Mouse (Mus musculus) thymus, postnatal 0 days (tissue): ENCODE results near the gene Utrn. TPM values are rescaled to one million over a fixed set of nuclear protein-coding genes. Genes with fewer than 3 reads are reported as not detected.
"Not testable (repeated sequence)": the region's sequence is repeated elsewhere in the genome, so short reads cannot be mapped to it uniquely, and the experiment has no call there.

Experiments
- DNase-seq: peaks from one replicate; pipeline ENCODE4 v3.0.0-alpha.2; 2015; ENCODE audit warnings: low spot score
- polyA plus RNA-seq: library from polyadenylated mRNA; unstranded; fragments of >200 nt; fragmentation: Nextera tagmentation; extraction: Ambion mirVana; gene quantifications from 2 replicates; pipeline ENCODE4 v1.2.1, GENCODE M21; 2015

The Utrn gene
- polyA plus RNA-seq, 1 experiment from 2014 or later, result 84.8 TPM

- DNase-seq, result no peak
Observed at GRCm38 (mm10) chr10:12608634-12609033, 260.5 kb downstream of the Utrn start.

DNA sequence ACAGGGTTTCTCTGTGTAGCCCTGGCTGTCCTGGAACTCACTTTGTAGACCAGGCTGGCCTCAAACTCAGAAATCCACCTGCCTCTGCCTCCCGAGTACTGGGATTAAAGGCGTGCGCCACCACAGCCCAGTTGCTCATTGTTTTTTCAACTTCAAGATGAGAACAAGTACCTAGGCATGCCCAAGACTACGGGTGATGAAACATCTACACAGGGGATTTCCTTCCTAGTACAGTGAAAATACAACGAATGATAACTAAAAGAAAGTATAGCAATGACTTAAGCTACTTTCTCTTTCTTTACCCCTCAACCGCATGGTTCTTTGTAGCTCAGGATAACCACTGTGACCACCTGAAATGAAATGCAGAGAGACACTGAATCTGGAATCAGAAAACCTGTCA, 262.0 kb downstream of the Utrn start:
- not testable (repeated sequence) for DNase-seq

DNA sequence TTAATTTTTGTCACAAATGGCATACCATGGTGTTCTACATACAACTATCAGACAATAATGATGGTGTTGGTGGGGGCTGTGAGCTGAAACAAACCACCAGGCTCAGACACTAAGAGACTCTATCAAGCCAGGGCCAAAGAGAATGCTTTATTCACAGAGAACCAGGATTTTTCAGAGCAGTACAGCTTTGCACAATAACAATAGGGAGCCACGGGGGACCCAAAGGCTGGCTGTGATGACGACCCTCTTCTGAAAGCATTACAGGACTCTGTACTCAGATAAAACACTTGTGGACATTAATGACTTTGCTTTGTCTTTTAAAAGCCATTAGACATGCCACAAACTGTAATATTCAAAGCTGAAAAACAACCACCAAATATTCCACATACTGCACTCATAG, 273.8 kb downstream of the Utrn start:
- no peak for DNase-seq

GRCm38 (mm10) chr10:12594958-12595357, 274.2 kb downstream of the Utrn start:
- DNase-seq, result no peak

DNA sequence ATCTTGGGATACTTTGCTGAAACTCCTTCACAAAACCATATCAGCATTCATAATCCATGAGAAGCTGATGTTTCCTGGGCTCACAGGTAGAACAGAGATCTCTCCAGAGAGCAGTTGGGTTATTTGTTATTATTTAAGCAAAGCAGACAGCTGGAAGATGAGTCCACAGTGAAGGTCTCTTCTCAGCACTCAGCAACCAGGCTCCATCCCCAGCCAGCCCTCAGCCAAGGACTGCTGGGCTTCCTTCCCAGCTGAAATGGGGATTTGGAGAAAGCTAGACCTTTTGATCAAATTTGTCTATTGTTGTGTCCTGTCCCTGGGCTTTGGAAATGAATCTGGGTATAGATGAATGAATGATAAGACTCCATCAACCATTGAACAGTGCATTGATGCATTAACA, 276.1 kb downstream of the Utrn start:
- DNase-seq, result no peak

DNA sequence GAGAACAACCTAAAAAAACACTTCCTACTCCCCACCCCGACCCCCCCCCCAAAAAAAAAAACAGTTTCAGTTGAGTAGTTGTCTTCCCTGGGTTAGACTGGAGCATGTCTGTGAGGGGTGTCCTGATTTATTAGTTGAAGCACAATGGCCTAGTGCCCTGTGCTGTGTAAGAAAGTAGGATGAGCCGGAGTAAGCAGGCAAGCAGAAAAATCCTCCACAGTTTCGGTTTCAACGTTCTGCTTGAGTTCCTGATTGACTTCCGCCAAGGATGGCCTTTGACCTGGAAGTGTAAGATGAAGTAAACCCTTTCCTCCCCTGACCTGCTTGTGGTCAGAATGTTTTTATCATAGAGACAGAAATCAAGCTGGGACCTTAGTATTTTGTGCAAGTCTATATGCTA, 277.2 kb downstream of the Utrn start:
- no peak for DNase-seq

DNA sequence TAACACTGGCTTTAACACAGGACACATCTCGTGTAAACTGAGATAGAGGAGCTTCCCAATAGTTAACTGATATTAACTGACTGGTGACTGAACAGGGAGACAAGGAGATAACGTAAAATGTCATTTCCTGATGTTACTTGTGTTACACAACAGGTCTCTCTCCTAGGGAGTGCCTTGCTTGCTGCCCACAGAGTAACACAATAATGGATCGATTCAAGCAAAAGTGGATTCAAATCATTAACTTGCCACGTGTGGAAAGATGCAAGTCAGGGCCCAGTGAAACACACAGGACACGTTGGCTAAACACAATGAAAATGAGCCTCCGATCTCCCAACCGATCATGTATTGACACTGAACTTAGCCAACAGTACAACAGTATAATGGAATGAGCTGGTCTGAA, 281.1 kb downstream of the Utrn start:
- no peak for DNase-seq

- DNase-seq, result no peak
Observed at GRCm38 (mm10) chr10:12587318-12587717, 281.8 kb downstream of the Utrn start.

DNA sequence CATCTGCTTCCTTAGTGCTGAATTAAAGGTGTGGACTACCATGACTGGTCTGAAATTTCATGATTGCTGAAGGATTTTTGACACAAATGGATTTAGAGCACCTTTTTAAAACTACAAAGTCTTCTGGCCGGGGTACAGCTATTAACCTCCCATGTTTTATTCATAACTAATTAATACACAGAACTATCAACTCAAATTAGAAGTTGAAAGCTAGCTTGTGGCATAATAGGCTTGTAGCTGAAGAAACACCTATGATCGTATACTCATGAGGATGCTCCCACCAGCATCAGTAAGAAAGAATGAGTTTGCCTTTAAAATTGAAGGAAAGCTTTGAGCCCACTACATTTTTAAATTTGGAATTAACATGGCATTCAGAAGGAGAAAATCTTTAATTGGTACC, 282.3 kb downstream of the Utrn start:
- no peak for DNase-seq

GRCm38 (mm10) chr10:12586200-12586599, 283.0 kb downstream of the Utrn start:
- DNase-seq, result no peak

DNA sequence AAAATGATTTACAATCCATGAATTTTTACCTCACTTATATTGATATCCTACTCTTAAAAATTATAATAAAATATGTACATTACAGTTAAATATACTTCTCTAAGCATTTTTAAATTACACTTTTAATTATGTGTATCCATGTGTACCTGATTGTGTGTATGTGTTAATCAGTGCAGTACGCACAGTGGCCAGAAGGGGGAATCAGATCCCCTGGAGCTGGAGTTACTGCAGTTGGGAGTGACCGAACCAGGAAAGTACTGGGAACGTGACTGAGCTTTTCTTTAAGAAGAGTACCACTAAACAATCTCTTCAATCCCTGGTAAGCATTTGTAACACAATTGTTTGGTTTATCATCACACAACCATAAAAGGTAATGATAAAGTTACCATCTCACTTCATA, 285.7 kb downstream of the Utrn start:
- DNase-seq, result no peak

DNA sequence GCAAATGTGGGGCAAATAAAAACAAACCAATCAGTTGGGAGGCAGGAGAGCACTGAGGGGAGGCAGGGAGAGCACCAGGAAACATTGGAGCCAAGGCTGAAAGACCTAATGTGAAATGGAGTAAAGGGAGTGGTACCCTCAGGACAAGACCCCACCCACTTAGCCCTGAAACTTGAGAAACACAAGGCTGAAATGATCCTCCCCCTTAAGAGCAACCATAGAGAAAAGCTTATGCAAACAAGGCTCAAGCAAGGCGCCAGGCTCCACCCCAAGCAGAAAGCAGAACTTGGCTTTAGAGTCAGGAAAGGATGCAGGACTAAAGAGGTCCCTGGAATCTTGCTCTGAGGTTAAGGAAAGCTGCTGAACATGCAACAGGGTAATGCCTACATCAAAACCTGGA, 290.1 kb downstream of the Utrn start:
- no peak for DNase-seq

DNA sequence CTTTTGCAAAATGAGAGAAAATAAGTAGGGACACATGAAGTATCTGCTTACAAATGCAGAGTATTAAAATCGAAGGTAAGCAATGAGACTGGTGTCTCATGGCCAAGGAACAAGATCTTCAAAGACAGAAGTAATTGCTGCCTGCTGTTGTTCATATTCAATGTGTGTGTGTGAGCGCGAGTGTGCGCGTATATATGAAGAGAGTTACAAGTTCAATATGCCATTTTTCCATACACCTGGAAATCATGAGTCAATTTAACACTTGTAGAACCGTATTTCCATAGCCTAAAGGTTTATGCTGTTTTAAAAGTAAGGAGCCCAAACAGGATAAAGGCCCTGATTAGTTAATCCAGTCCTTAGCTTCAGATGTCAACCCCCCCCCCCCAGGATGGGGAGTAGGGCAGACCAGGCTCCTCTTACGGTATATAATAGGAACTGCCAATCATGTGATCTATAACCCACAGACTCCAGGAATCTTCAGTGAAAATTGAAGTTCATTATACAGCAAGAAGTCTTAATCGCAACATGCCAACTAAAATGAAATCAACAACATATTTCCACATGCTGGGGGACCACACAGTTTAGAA, 293.2 kb downstream of the Utrn start:
- DNase-seq, result no peak

- no peak for DNase-seq
Observed at GRCm38 (mm10) chr10:12574760-12575159, 294.4 kb downstream of the Utrn start.

DNA sequence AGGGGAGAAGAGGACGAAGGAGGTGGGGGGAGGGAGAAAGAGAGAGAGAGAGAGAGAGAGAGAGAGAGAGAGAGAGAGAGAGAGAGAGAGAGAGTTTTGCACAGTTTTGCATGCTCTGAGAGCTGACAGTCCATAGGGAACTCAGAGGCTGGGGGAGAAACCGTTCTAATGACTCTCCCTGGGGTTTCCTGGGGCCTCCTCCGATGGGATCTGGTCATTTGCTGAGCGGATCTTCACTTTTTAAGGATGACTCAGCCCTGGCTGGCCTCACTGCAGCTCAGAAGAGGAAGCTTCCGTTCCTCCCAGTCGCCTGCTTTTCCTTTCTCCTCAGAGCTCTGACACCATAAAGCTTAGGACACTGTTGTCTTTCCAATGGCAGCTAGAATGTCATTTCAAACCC, 295.6 kb downstream of the Utrn start:
- DNase-seq, result no peak

- DNase-seq, result no peak
Observed at GRCm38 (mm10) chr10:12572759-12573158, 296.4 kb downstream of the Utrn start.

- no peak for DNase-seq
Observed at GRCm38 (mm10) chr10:12564425-12564824, 304.7 kb downstream of the Utrn start.

DNA sequence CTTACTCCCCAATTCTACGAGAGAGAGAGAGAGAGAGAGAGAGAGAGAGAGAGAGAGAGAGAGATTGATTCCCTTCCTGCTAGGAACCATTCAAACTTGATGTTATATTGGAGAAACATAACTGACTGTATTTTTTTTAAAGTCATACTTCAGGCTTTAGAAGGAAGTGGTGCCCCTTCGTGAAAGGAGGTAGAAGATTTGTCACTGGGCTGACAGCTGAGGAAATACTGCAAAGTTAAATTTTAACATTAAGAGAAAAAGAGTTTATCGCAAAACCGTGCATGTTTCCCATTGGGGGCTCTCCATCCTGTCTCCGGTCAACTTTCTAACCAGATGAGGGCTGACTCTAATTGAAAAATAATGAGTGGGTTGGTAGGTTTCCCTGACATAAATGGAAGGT, 310.4 kb downstream of the Utrn start:
- DNase-seq, result no peak

GRCm38 (mm10) chr10:12554090-12554718, 315.0 kb downstream of the Utrn start:
- DNase-seq, result no peak

- DNase-seq, result no peak
Observed at GRCm38 (mm10) chr10:12552890-12553278, 316.3 kb downstream of the Utrn start.

GRCm38 (mm10) chr10:12552196-12552889, 316.8 kb downstream of the Utrn start:
- DNase-seq, result no peak

- DNase-seq, result no peak
Observed at GRCm38 (mm10) chr10:12551735-12552134, 317.4 kb downstream of the Utrn start.

GRCm38 (mm10) chr10:12549945-12550540, 319.1 kb downstream of the Utrn start:
- DNase-seq, result no peak
